Mouse (Mus musculus): ENCODE measurements around the gene Serinc2. TPM values are rescaled to one million over a fixed set of nuclear protein-coding genes. Genes with fewer than 3 reads are reported as not detected.

Serinc2 gene
- polyA plus RNA-seq, 1 experiment = 72.2 TPM

DNA sequence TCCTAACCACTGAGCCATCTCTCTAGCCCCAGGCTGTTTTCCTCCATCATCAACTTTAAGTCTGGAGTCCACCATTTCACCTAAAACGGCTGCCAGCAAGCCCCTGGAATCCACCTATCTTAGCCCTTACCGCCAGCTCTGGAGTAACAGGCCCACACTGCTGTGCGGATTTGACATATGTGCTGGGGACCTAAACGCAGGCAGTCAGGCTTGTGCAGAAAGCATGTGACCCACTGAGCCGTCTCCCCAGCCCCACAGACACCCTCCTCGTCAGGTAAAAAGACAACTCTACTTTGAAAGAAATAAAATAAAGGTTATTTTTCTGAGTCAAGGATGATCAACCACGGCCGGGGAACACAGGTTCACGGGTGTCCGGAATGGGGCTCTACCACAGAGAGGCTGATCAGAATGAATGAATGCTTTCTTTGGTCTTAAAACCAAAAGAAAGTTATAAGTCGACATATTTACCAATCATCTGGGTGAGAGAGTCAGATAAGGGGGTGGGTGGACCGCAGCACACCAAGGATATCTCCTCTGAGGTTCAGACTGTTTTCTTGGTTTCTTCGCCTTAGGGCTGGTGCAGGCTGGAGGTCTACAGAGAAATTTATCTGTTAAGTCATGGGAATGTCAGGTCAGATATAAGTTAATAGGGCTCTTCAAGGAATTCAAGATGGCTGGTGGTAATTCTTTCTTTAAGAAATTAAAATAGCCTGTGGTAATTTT lies 17.4 kb upstream of the Serinc2 start:
- TF ChIP-seq POLR2A (IDR thresholded peaks at IDR 0.05; ENCODE audit: borderline replicate concordance, extremely low read depth, insufficient read depth, insufficient read length, poor library complexity, severe bottlenecking) = no peak
- no peak for TF ChIP-seq CTCF (IDR thresholded peaks at IDR 0.05; ENCODE audit: borderline replicate concordance, extremely low read depth, insufficient read depth, insufficient read length)
- DNase-seq (ENCODE audit: low read depth) = no peak

GRCm38 (mm10) chr4:130295047-130295745 lies 16.2 kb upstream of the Serinc2 start:
- TF ChIP-seq POLR2A (IDR thresholded peaks at IDR 0.05; ENCODE audit: borderline replicate concordance, extremely low read depth, insufficient read depth, insufficient read length, poor library complexity, severe bottlenecking) (no peak), CTCF (IDR thresholded peaks at IDR 0.05; ENCODE audit: borderline replicate concordance, extremely low read depth, insufficient read depth, insufficient read length) (no peak)
- no peak for DNase-seq (ENCODE audit: low read depth)

GRCm38 (mm10) chr4:130294513-130294912 lies 15.5 kb upstream of the Serinc2 start:
- no peak for DNase-seq (ENCODE audit: low read depth)
- TF ChIP-seq CTCF (IDR thresholded peaks at IDR 0.05; ENCODE audit: borderline replicate concordance, extremely low read depth, insufficient read depth, insufficient read length) (no peak), POLR2A (IDR thresholded peaks at IDR 0.05; ENCODE audit: borderline replicate concordance, extremely low read depth, insufficient read depth, insufficient read length, poor library complexity, severe bottlenecking) (no peak)

- DNase-seq (ENCODE audit: low read depth) = peak; percentile 87
- TF ChIP-seq POLR2A (IDR thresholded peaks at IDR 0.05; ENCODE audit: borderline replicate concordance, extremely low read depth, insufficient read depth, insufficient read length, poor library complexity, severe bottlenecking) (no peak), CTCF (IDR thresholded peaks at IDR 0.05; ENCODE audit: borderline replicate concordance, extremely low read depth, insufficient read depth, insufficient read length) (peak; percentile 96)
Measured at GRCm38 (mm10) chr4:130292271-130292670, 13.3 kb upstream of the Serinc2 start.

- no peak for TF ChIP-seq POLR2A (IDR thresholded peaks at IDR 0.05; ENCODE audit: borderline replicate concordance, extremely low read depth, insufficient read depth, insufficient read length, poor library complexity, severe bottlenecking)
- TF ChIP-seq CTCF (IDR thresholded peaks at IDR 0.05; ENCODE audit: borderline replicate concordance, extremely low read depth, insufficient read depth, insufficient read length) = no peak
- no peak for DNase-seq (ENCODE audit: low read depth)
Measured at GRCm38 (mm10) chr4:130289824-130290223, 10.8 kb upstream of the Serinc2 start.

- DNase-seq (ENCODE audit: low read depth) = no peak
- TF ChIP-seq POLR2A (IDR thresholded peaks at IDR 0.05; ENCODE audit: borderline replicate concordance, extremely low read depth, insufficient read depth, insufficient read length, poor library complexity, severe bottlenecking) = no peak
- no peak for TF ChIP-seq CTCF (IDR thresholded peaks at IDR 0.05; ENCODE audit: borderline replicate concordance, extremely low read depth, insufficient read depth, insufficient read length)
Measured at GRCm38 (mm10) chr4:130286531-130286930, 7.5 kb upstream of the Serinc2 start.

DNA sequence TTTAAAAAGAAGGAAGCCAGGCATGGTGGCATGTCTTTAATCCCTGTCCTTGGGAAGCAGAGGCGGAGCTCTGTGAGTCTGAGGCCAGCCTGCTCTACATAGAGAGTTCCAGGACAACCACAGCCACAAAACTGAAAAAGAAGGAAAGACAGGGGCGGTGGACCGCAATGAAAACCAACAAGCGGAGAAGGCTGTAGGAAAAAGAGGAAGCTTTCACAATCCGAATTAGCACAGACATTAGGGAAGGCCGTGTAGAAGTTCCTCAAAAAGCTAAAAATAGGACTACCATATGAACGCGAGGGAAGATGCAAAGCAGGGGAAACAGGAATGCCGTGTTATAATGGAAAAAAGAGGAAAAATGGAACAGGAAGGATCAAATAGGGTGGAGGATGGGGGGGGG lies 4.8 kb upstream of the Serinc2 start:
- DNase-seq (ENCODE audit: low read depth) = no peak
- TF ChIP-seq POLR2A (IDR thresholded peaks at IDR 0.05; ENCODE audit: borderline replicate concordance, extremely low read depth, insufficient read depth, insufficient read length, poor library complexity, severe bottlenecking) (no peak), CTCF (IDR thresholded peaks at IDR 0.05; ENCODE audit: borderline replicate concordance, extremely low read depth, insufficient read depth, insufficient read length) (no peak)

DNA sequence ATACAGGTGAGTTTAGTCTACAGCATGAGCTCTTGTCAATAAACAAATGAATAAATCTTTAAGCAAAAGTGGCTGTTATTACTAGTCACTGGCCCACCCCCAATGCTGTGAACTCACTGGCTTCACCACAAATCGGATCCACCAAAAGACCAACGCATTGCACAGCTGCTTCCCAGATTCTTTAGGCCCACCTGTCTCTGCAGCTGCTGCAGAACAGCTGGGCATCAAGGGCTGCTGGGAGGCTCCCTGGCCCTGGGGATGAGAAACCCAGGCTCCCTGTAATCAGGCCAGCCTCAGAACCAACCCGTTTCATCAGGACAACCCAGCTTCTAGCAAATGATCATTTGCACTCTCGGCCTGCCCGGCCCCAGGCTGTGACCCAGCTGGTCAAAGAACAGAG lies 3.9 kb upstream of the Serinc2 start:
- no peak for DNase-seq (ENCODE audit: low read depth)
- TF ChIP-seq CTCF (IDR thresholded peaks at IDR 0.05; ENCODE audit: borderline replicate concordance, extremely low read depth, insufficient read depth, insufficient read length) (no peak), POLR2A (IDR thresholded peaks at IDR 0.05; ENCODE audit: borderline replicate concordance, extremely low read depth, insufficient read depth, insufficient read length, poor library complexity, severe bottlenecking) (no peak)

DNA sequence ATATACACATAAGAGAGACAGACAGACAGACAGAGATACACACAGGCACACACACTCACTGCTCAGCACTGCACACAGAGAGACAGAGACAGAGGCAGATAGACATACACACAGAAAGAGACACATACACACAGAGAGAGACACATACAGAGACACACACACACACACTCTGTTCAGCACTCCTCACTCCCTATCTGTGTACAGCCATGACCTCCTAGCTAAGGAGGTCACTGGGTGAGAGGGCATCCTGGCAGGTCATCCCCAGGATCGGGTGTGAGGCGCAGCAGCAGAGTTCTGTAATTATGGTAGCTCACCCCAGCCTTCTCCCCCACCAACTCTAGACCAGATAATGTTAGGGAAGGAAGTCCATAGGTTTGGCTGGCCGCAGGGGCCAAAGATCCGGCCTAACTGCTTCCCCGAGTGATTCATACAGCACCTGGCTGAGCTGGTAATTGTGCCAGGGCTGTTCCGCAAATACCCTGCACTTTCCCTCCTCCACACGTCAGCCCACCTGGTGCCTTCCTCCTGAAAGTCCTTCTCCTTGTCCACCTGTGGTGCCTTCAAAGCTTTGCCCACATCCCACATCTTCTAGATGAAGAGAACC lies 2.3 kb downstream of the Serinc2 start:
- no peak for DNase-seq (ENCODE audit: low read depth)
- TF ChIP-seq POLR2A (IDR thresholded peaks at IDR 0.05; ENCODE audit: borderline replicate concordance, extremely low read depth, insufficient read depth, insufficient read length, poor library complexity, severe bottlenecking) (no peak), CTCF (IDR thresholded peaks at IDR 0.05; ENCODE audit: borderline replicate concordance, extremely low read depth, insufficient read depth, insufficient read length) (no peak)

DNA sequence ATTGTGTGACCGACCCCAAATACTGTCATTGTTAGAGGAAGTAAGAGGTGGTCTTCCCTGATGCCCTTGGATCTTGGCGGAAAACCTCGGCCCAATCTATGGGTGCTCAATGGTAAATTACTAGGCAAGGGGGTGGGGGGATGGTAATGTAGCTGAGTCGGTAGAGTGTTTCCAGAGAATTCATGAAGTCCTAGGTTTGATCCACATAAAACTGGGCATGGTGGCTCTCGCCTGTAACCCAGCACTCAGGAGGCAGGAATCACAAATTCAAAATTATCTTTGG lies 3.2 kb downstream of the Serinc2 start:
- no peak for DNase-seq (ENCODE audit: low read depth)
- TF ChIP-seq CTCF (IDR thresholded peaks at IDR 0.05; ENCODE audit: borderline replicate concordance, extremely low read depth, insufficient read depth, insufficient read length) = no peak
- TF ChIP-seq POLR2A (IDR thresholded peaks at IDR 0.05; ENCODE audit: borderline replicate concordance, extremely low read depth, insufficient read depth, insufficient read length, poor library complexity, severe bottlenecking) = no peak

DNA sequence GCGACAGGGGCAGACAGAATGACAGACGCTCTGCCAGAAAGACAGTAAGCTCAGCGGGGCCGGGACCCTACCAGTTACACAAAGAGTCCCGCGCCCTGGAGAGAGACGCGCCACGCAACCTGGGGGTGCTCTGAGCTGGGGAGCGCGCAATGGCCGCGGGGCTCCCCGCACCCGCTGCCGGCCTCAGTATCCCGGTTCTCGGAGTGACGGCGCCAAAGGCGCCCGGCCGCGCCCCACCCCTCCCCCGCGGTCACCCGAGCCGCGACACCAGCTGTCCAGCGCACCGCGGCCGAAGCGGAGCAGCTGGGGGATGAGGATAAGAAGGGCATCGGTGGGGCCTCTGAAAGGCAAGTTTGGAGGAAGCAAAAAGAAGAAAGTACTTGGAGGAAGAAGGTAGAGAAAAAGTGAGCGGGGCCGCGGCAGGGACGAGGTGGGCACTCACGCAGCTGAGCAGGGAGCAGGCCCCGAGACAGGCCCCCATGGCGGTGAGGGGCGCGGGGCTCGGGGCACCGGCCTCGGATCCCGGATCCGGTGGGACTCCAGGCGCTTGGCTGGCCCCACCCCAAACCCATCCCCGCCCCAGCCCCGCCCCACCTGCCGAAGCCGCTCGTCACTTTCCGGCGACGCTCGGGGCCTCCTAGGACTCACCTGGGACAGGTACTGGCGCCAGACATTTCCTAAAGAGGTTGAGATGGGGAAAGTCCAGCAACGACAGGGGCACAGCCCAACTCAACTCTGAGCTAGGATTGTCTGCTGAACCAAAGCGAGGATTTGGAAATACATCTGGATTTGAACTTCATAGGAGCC lies 3.8 kb downstream of the Serinc2 start:
- peak; percentile 73 for DNase-seq (ENCODE audit: low read depth)
- TF ChIP-seq POLR2A (IDR thresholded peaks at IDR 0.05; ENCODE audit: borderline replicate concordance, extremely low read depth, insufficient read depth, insufficient read length, poor library complexity, severe bottlenecking) (peak; percentile 65; the same call in 1 of the 2 replicates), CTCF (IDR thresholded peaks at IDR 0.05; ENCODE audit: borderline replicate concordance, extremely low read depth, insufficient read depth, insufficient read length) (no peak)

Data from brain, embryonic 14.5 days (tissue).